Mouse (Mus musculus) megakaryocyte, embryonic 14.5 days (primary cell): ENCODE measurements around the gene Slc43a2.

ENCODE experiments used
- FLI1 ChIP-seq: IDR thresholded peaks from 2 replicates; pipeline ENCODE4 v1.6.1; 2012; ENCODE audit warnings: low read length, inconsistent platforms, mixed read lengths
- GATA1 ChIP-seq: IDR thresholded peaks from 3 replicates; pipeline ENCODE4 v1.6.1; 2012; ENCODE audit warnings: mixed read lengths, low read length, inconsistent platforms, borderline replicate concordance

GRCm38 (mm10) chr11:75619133-75619532, 87.6 kb downstream of the Slc43a2 start:
- TF ChIP-seq GATA1, result no peak
- no peak for TF ChIP-seq FLI1
